Mouse (Mus musculus): Measurements from ENCODE around the gene Fyn.

Fyn gene

GRCm38 (mm10) chr10:39568991-39569390, 200.3 kb downstream of the Fyn start:
- no peak for DNase-seq (ENCODE audit: low spot score in 2 of 2)

GRCm38 (mm10) chr10:39571011-39571410, 202.4 kb downstream of the Fyn start:
- DNase-seq (ENCODE audit: low spot score in 2 of 2), result no peak

GRCm38 (mm10) chr10:39572050-39572671, 203.5 kb downstream of the Fyn start:
- no peak for DNase-seq (ENCODE audit: low spot score in 2 of 2)

- peak; percentile 35 to 74 for DNase-seq (ENCODE audit: low spot score in 2 of 2)
These were observed 204.0 kb downstream of the Fyn start for GRCm38 (mm10) chr10:39572672-39573051.

- DNase-seq (ENCODE audit: low spot score in 2 of 2), result no peak
These were observed 207.8 kb downstream of the Fyn start for GRCm38 (mm10) chr10:39576466-39576865.

DNA sequence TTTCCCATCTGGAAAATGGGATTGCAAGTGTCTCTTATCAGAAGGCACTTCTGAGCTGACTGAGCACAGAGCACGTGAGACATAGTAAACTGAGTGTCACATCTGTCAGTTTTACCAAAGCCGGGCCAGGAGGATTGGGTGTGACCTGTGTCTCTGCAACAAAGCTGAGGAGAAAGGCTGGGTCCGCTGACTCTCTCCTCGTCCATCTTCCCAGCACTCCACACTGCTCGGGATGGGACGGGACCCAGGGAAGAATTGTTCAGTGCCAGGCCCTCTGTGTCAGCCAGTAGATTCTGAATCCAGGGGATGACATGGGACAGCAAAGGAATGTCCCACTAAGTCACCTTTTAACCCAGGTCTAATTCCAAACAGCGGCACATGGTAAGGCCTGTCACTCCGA, 211.8 kb downstream of the Fyn start:
- no peak for DNase-seq (ENCODE audit: low spot score in 2 of 2)

GRCm38 (mm10) chr10:39582385-39582784, 213.7 kb downstream of the Fyn start:
- no peak for DNase-seq (ENCODE audit: low spot score in 2 of 2)

DNA sequence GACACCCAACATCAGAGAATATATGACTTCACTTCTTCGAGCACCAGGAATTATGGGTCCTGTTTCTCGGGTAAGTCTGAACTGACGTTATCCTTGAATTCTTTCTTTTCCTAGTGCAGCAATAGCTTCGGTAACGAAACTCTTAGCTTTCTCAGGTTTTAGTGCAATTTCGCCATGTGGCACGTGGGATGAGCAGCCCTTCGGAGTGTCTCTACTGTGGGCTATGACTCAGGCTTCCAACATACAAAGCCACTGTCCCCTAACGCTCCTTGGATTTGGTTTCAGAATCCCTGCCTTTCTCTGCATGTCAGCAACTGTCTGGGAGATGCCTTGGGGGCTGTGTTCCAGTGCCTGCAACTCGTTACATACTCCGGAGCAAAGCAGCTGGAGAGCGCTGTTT, 215.1 kb downstream of the Fyn start:
- DNase-seq (ENCODE audit: low spot score in 2 of 2), result peak in 1 of 2 experiments; percentile 48

DNA sequence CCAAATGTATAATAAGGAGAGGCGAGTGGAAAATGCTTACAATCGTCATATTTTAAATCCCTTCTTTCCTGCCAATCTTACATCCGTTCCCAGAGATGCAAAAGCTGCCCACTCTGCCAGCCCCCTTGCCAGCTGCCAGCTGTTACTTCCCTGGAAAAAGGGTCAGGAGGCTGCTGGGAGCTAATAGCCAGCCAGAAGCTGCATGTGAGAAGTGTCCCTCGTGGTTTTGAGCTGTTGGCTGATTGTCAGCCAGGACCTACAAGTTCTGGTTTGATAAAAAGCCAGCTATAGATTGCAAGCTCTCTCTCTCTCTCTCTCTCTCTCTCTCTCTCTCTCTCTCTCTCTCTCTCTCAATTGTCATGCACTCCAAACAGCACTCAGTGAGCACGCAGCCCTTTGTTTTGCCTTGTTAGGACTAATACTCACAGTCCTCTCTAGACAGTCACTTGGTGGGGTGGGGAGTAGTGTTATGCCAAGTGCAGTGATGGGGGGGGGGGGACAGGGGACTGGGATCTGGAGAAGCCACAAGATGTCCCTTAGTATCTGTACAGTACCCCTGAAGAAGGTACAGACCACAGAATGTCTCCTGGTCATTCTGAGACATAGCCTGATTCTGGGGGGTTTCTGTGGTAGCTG, 218.8 kb downstream of the Fyn start:
- no peak for DNase-seq (ENCODE audit: low spot score in 2 of 2)

DNA sequence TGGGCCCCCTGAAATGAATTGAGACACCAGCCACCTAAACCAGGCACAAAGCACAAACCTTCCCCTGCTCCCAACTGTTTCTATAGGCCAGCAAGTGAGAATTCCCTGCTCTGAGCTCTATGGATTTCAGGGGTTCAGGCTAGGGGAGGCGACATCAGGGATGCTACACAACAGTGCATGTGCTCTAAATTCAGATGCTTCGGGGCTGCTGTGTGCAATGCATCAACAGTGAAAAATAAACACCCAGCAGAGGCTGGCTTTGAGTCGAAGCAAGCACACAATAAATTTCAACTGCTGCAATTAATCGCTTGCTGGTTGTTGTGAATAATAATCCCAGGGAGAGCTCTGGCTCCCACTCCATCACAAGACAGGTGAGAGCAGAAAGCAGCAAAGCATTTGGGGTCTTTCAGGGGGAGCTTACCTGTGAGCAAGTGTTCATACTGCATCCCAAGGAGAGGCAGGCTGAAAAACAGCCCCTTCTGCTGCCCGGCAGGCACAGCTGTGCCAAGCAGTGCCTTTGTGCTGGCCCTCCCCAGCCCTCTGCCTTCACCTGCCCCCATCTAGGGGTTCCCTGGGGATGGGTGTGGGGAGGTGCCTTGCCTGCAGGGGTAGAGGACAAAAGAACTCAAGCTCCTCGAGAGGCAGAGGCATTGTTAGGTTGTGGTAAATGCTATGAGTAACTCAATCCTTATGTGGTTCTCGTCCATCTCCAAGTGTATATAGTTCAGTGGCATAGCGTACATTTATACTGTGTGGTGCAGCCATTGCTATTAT, 219.5 kb downstream of the Fyn start:
- no peak for DNase-seq (ENCODE audit: low spot score in 2 of 2)

DNA sequence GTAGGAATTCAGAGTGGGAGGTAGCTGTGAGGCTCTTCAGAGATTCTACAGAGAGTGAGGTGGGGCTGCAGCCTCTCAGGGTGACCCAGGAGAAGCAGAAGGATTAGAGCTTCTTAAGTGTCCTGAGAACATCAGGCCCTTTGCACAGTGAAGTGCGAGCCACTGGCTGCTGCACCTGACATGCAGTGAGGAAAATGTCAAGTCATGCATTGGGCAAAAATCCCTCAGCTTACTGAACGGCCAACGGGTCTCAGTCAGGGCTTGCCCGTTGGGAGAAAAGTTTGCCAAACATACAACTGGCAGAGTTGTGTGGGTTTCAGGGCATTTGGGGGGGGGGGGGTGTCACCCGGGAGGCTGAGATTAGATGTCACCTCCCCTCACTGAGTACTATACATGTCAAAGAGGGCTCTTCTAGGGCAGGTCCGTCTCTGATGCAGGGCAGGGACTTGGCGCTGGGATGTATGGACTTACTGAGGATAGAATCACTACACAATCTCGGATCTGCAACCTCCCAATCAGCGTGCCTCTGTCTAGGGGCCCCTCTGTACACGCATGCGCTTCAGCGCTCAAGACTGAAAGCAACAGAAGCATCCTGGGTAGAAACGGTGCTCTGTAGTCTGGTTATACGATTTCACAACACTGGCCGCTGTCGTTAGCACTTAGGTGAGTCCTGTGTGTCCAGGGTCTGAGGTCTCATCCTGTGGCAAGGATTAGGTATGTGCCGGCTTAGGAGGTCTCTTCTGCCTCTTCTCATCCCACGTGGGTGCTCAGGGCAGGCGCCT, 221.3 kb downstream of the Fyn start:
- no peak for DNase-seq (ENCODE audit: low spot score in 2 of 2)

DNA sequence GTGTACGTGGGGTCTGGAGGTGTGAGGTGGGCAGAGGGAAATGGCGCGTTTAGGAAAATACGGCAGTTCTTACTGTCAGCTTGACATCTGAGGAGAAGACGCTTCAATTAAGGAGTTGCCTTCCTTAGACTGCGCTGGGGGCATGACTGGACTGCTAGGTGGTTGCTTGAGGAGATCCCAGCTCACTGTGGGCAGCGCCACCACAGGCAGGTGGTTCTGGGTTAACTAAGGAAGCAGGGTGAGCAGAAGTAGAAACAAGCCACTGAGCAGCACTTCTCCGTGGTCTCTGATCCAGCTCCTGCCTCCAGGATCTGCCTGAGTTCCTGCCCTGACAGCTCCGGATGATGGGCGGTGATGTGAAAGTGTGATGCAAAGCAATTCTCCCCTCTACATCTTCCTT, 222.0 kb downstream of the Fyn start:
- DNase-seq (ENCODE audit: low spot score in 2 of 2), result no peak

- no peak for DNase-seq (ENCODE audit: low spot score in 2 of 2)
These were observed 223.8 kb downstream of the Fyn start for GRCm38 (mm10) chr10:39592501-39592900.

GRCm38 (mm10) chr10:39594716-39595115, 226.1 kb downstream of the Fyn start:
- DNase-seq (ENCODE audit: low spot score in 2 of 2), result no peak

DNA sequence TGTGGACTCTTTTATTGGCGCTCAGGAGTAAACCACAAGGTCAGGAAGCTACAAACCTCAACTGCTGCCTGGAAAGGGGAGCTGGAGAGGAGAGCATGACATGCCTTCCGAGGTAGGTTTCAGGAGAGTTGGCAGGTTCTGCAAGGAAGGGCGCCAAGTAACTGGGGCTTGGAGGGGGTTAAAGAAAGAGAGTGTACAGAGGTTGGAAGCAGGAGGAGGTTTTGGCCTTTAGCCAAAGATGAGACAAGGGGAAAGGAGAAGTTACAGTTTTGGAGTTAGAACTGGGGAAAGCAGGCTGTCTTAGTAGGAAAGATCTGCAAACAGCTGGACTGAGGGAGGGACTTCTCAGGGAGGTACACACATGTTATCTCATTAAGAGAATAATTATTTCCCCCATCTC, 227.2 kb downstream of the Fyn start:
- DNase-seq (ENCODE audit: low spot score in 2 of 2), result no peak

- DNase-seq (ENCODE audit: low spot score in 2 of 2), result no peak
These were observed 228.6 kb downstream of the Fyn start for GRCm38 (mm10) chr10:39597116-39597791.

DNA sequence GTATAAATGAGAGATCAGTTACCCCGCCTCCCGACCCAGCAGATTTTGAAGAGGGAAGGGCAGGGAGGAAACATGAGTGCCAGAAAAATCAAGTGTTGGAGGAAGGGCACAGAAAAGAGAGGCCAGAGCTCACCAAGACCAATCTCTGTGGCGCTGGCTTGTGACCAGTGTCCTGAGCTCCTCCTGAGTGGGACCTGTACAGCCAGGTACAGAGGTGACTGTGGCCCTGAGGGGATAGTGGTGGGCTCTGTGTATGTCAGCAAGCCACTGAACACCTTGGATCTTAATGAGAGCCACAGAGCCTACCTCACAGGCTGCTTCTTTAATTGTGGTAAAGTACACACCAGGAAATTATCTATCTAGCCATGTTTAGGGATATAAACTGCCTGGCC, 229.1 kb downstream of the Fyn start:
- no peak for DNase-seq (ENCODE audit: low spot score in 2 of 2)

DNA sequence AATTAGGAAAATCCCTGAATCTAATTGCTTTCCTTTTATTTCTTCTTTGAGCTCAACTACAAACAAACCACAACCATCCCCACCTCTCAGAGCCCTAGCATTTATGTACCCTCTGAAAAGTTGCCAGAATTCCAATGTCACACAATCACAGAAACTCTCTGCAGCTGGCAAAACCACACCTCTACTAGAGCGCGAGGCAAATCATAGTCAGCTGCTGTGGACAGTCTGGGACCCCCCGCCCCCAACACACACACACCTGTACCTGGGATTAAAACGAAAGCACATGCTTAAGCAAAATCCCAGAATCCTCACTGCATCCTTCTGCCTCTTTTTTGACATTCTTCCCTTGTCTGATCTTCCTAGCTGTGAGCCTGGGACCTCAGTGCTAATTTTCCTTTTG, 230.9 kb downstream of the Fyn start:
- no peak for DNase-seq (ENCODE audit: low spot score in 2 of 2)

DNA sequence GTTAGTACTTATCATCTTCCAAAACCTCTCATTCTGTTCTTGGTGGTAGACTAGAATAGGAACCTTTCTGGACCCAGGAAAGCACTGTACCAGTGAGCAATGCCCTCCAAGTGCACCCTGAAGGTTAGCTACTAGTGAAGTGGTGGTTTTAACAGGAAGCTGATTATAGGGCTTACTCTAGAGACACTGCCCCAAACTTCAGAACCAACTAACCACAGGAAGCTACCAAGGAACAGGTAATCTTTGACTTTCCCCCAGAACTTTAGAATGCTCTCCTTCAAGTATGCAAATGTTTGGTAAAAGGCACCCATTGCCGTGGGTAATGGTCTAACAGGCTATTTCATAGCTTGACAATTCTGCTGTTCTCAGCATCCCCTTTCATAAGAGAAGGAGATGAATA, 231.5 kb downstream of the Fyn start:
- DNase-seq (ENCODE audit: low spot score in 2 of 2), result no peak

DNA sequence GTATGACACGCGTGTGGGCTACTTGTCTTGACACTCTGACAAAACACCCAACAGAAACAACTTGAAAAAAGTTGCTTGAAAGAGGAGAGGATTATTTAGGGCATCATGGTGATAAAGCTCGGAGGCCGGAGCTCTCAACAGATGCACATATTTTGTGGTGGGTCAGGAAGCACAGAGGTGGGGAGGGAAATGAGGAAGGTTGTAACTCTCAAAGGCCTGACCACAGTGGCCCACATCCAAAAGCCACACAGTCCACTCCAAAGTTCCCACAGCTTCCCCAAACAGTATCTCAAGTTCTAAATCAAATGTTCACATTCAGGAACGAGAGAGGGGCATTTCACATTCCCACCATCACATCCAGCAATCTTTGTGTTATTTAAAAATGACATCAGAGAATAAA, 232.4 kb downstream of the Fyn start:
- no peak for DNase-seq (ENCODE audit: low spot score in 2 of 2)

DNA sequence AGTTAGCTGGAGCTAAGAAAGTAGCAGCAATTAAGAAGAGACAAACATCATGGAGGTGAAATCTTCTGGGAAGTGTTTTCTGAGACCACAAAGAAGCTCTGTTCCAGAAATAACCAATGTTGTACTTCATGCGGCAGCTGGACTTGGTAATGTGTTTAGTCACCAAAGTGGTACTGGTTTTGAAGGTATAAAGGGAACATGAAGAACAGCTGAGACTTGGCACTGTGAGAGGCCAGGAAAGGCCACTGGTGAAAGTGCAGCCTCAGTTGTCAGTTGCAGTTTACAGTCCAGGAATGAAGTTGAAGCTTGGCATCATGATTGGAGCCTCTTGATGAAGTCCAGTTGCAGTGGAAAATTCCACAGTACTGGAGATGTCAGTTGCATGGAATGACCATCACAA, 237.8 kb downstream of the Fyn start:
- no peak for DNase-seq (ENCODE audit: low spot score in 2 of 2)

DNA sequence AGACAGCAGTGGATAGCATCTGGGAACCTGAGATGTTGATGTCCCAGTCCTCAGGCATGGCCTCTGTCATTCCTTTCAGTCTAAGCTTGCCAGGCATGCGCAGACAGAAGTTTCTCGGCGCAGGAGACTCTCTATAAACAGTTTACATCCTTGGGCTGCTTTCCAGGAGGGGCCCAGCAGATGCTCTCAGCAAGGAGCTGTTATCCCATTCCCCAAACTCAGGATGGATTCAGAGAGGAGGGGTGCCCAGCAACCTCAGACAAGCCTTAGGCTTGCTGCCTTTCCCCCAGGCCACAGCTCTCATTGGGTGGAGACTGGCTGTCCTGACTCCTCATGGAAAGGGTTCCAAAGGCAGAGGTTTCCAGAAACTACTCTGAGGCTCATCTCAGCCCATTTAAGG, 242.6 kb downstream of the Fyn start:
- no peak for DNase-seq (ENCODE audit: low spot score in 2 of 2)

Data from left cerebral cortex, adult 9 months (tissue).